Mouse (Mus musculus): ENCODE data around the gene Cdkal1. TPM values are rescaled to one million over a fixed set of nuclear protein-coding genes. Genes with fewer than 3 reads are reported as not detected.
A peak's percentile ranks its signal among the peaks of the same experiment; 100 is the strongest.

Gene Cdkal1
- polyA plus RNA-seq, 1 experiment from 2014 or later, result 23.9 TPM

- 3% methylated on average over 4 of the region's 4 CpGs for WGBS
- ATAC-seq, result peak; percentile 76
Observed at GRCm38 (mm10) chr13:29371466-29371771, 484.1 kb downstream of the Cdkal1 start.

GRCm38 (mm10) chr13:29370731-29371465, 484.6 kb downstream of the Cdkal1 start:
- Histone ChIP-seq H3K27ac (ENCODE audit: low read depth, low read length) (peak overlapping the region; percentile 92), H3K4me3 (ENCODE audit: low read depth, low read length) (no peak overlapping the region), H3K4me2 (ENCODE audit: low read length) (peak overlapping the region; percentile 38), H3K9ac (ENCODE audit: low read length) (no peak overlapping the region), H3K4me1 (ENCODE audit: control insufficient read depth, insufficient read depth, low read length) (peaks cover 45% of the 10 kb centered on the region), H3K36me3 (ENCODE audit: control insufficient read depth, insufficient read depth, low read length) (no peaks in the 10 kb centered on the region), H3K9me3 (replicated peaks; ENCODE audit: control insufficient read depth, low read length) (no peaks in the 10 kb centered on the region), H3K27me3 (replicated peaks; ENCODE audit: control insufficient read depth, insufficient read depth, low read length) (no peaks in the 10 kb centered on the region)
- peak; percentile 93 for ATAC-seq
- WGBS, result 2% methylated on average over 5 of the region's 5 CpGs
- DNase-seq (ENCODE audit: low spot score), result peak; percentile 97

More at GRCm38 (mm10) chr13:29371466-29371771, 484.1 kb downstream of the Cdkal1 start:
- Histone ChIP-seq H3K9ac (ENCODE audit: low read length) (no peak overlapping the region), H3K9me3 (replicated peaks; ENCODE audit: control insufficient read depth, low read length) (no peaks in the 10 kb centered on the region), H3K27me3 (replicated peaks; ENCODE audit: control insufficient read depth, insufficient read depth, low read length) (no peaks in the 10 kb centered on the region), H3K27ac (ENCODE audit: low read depth, low read length) (peak overlapping the region; percentile 92), H3K4me1 (ENCODE audit: control insufficient read depth, insufficient read depth, low read length) (peaks cover 45% of the 10 kb centered on the region), H3K4me3 (ENCODE audit: low read depth, low read length) (no peak overlapping the region), H3K36me3 (ENCODE audit: control insufficient read depth, insufficient read depth, low read length) (no peaks in the 10 kb centered on the region), H3K4me2 (ENCODE audit: low read length) (peak overlapping the region; percentile 38)
- DNase-seq (ENCODE audit: low spot score), result peak; percentile 88

- no peak for DNase-seq (ENCODE audit: low spot score)
- Histone ChIP-seq H3K9ac (ENCODE audit: low read length) (no peak overlapping the region), H3K4me3 (ENCODE audit: low read depth, low read length) (no peak overlapping the region), H3K9me3 (replicated peaks; ENCODE audit: control insufficient read depth, low read length) (no peaks in the 10 kb centered on the region), H3K36me3 (ENCODE audit: control insufficient read depth, insufficient read depth, low read length) (no peaks in the 10 kb centered on the region), H3K4me2 (ENCODE audit: low read length) (no peak overlapping the region), H3K27ac (ENCODE audit: low read depth, low read length) (no peak overlapping the region), H3K4me1 (ENCODE audit: control insufficient read depth, insufficient read depth, low read length) (peaks cover 58% of the 10 kb centered on the region), H3K27me3 (replicated peaks; ENCODE audit: control insufficient read depth, insufficient read depth, low read length) (no peaks in the 10 kb centered on the region)
- 44% methylated on average over 6 of the region's 6 CpGs for WGBS
- no peak for ATAC-seq
Observed at GRCm38 (mm10) chr13:29368806-29369205, 486.7 kb downstream of the Cdkal1 start.

- ATAC-seq, result peak; percentile 30; the same call in 1 of the 2 replicates
- H3K9ac ChIP-seq (ENCODE audit: low read length), result no peak overlapping the region
- no peak overlapping the region for H3K4me2 ChIP-seq (ENCODE audit: low read length)
- H3K27me3 ChIP-seq (replicated peaks; ENCODE audit: control insufficient read depth, insufficient read depth, low read length), result no peaks in the 10 kb centered on the region
- H3K4me1 ChIP-seq (ENCODE audit: control insufficient read depth, insufficient read depth, low read length), result peaks cover 36% of the 10 kb centered on the region
- no peak overlapping the region for H3K4me3 ChIP-seq (ENCODE audit: low read depth, low read length)
- H3K9me3 ChIP-seq (replicated peaks; ENCODE audit: control insufficient read depth, low read length), result no peaks in the 10 kb centered on the region
- H3K36me3 ChIP-seq (ENCODE audit: control insufficient read depth, insufficient read depth, low read length), result no peaks in the 10 kb centered on the region
- H3K27ac ChIP-seq (ENCODE audit: low read depth, low read length), result peak overlapping the region; percentile 33
- DNase-seq (ENCODE audit: low spot score), result peak; percentile 35
- 50% methylated on average over 13 of the region's 13 CpGs for WGBS
Observed at GRCm38 (mm10) chr13:29364901-29365625, 490.4 kb downstream of the Cdkal1 start.

GRCm38 (mm10) chr13:29364009-29364408, 491.5 kb downstream of the Cdkal1 start:
- Histone ChIP-seq H3K4me3 (ENCODE audit: low read depth, low read length) (no peak overlapping the region), H3K9me3 (replicated peaks; ENCODE audit: control insufficient read depth, low read length) (no peaks in the 10 kb centered on the region), H3K27ac (ENCODE audit: low read depth, low read length) (no peak overlapping the region), H3K9ac (ENCODE audit: low read length) (no peak overlapping the region), H3K4me1 (ENCODE audit: control insufficient read depth, insufficient read depth, low read length) (peaks cover 29% of the 10 kb centered on the region), H3K36me3 (ENCODE audit: control insufficient read depth, insufficient read depth, low read length) (no peaks in the 10 kb centered on the region), H3K27me3 (replicated peaks; ENCODE audit: control insufficient read depth, insufficient read depth, low read length) (no peaks in the 10 kb centered on the region), H3K4me2 (ENCODE audit: low read length) (no peak overlapping the region)
- DNase-seq (ENCODE audit: low spot score) (peak; percentile 33), ATAC-seq (peak; percentile 51; the same call in 1 of the 2 replicates)
- 4% methylated on average over 6 of the region's 6 CpGs for WGBS

- H3K4me1 ChIP-seq (ENCODE audit: control insufficient read depth, insufficient read depth, low read length), result peaks cover 29% of the 10 kb centered on the region
- no peak overlapping the region for H3K9ac ChIP-seq (ENCODE audit: low read length)
- DNase-seq (ENCODE audit: low spot score) (no peak), ATAC-seq (no peak)
- no peaks in the 10 kb centered on the region for H3K36me3 ChIP-seq (ENCODE audit: control insufficient read depth, insufficient read depth, low read length)
- no peaks in the 10 kb centered on the region for H3K9me3 ChIP-seq (replicated peaks; ENCODE audit: control insufficient read depth, low read length)
- WGBS, result 98% methylated on average over 4 of the region's 4 CpGs
- no peaks in the 10 kb centered on the region for H3K27me3 ChIP-seq (replicated peaks; ENCODE audit: control insufficient read depth, insufficient read depth, low read length)
- H3K4me3 ChIP-seq (ENCODE audit: low read depth, low read length), result no peak overlapping the region
- H3K27ac ChIP-seq (ENCODE audit: low read depth, low read length), result no peak overlapping the region
- no peak overlapping the region for H3K4me2 ChIP-seq (ENCODE audit: low read length)
Observed at GRCm38 (mm10) chr13:29361842-29362241, 493.6 kb downstream of the Cdkal1 start.

GRCm38 (mm10) chr13:29360899-29361298, 494.6 kb downstream of the Cdkal1 start:
- Histone ChIP-seq H3K9ac (ENCODE audit: low read length) (no peak overlapping the region), H3K27me3 (replicated peaks; ENCODE audit: control insufficient read depth, insufficient read depth, low read length) (no peaks in the 10 kb centered on the region), H3K4me1 (ENCODE audit: control insufficient read depth, insufficient read depth, low read length) (peaks cover 36% of the 10 kb centered on the region), H3K27ac (ENCODE audit: low read depth, low read length) (no peak overlapping the region), H3K9me3 (replicated peaks; ENCODE audit: control insufficient read depth, low read length) (no peaks in the 10 kb centered on the region), H3K4me3 (ENCODE audit: low read depth, low read length) (no peak overlapping the region), H3K36me3 (ENCODE audit: control insufficient read depth, insufficient read depth, low read length) (no peaks in the 10 kb centered on the region), H3K4me2 (ENCODE audit: low read length) (no peak overlapping the region)
- WGBS, result 59% methylated on average over 10 of the region's 10 CpGs
- ATAC-seq, result no peak
- no peak for DNase-seq (ENCODE audit: low spot score)

GRCm38 (mm10) chr13:29359341-29359740, 496.1 kb downstream of the Cdkal1 start:
- ATAC-seq (no peak), DNase-seq (ENCODE audit: low spot score) (no peak)
- H3K9ac ChIP-seq (ENCODE audit: low read length), result no peak overlapping the region
- no peaks in the 10 kb centered on the region for H3K27me3 ChIP-seq (replicated peaks; ENCODE audit: control insufficient read depth, insufficient read depth, low read length)
- no peak overlapping the region for H3K4me3 ChIP-seq (ENCODE audit: low read depth, low read length)
- 82% methylated on average over 1 of the region's 1 CpGs for WGBS
- H3K4me2 ChIP-seq (ENCODE audit: low read length), result no peak overlapping the region
- H3K4me1 ChIP-seq (ENCODE audit: control insufficient read depth, insufficient read depth, low read length), result peaks cover 31% of the 10 kb centered on the region
- no peaks in the 10 kb centered on the region for H3K36me3 ChIP-seq (ENCODE audit: control insufficient read depth, insufficient read depth, low read length)
- H3K27ac ChIP-seq (ENCODE audit: low read depth, low read length), result no peak overlapping the region
- no peaks in the 10 kb centered on the region for H3K9me3 ChIP-seq (replicated peaks; ENCODE audit: control insufficient read depth, low read length)

GRCm38 (mm10) chr13:29357483-29357882, 498.0 kb downstream of the Cdkal1 start:
- H3K4me3 ChIP-seq (ENCODE audit: low read depth, low read length), result no peak overlapping the region
- H3K9ac ChIP-seq (ENCODE audit: low read length), result no peak overlapping the region
- ATAC-seq, result no peak; the same call in 1 of the 2 replicates
- H3K27me3 ChIP-seq (replicated peaks; ENCODE audit: control insufficient read depth, insufficient read depth, low read length), result no peaks in the 10 kb centered on the region
- no peaks in the 10 kb centered on the region for H3K36me3 ChIP-seq (ENCODE audit: control insufficient read depth, insufficient read depth, low read length)
- DNase-seq (ENCODE audit: low spot score), result no peak
- no peak overlapping the region for H3K27ac ChIP-seq (ENCODE audit: low read depth, low read length)
- no peak overlapping the region for H3K4me2 ChIP-seq (ENCODE audit: low read length)
- H3K9me3 ChIP-seq (replicated peaks; ENCODE audit: control insufficient read depth, low read length), result no peaks in the 10 kb centered on the region
- H3K4me1 ChIP-seq (ENCODE audit: control insufficient read depth, insufficient read depth, low read length), result peaks cover 21% of the 10 kb centered on the region
- 79% methylated on average over 5 of the region's 5 CpGs for WGBS

Measured in forebrain, embryonic 14.5 days (tissue).